Mouse (Mus musculus) CH12.LX (cell line): ENCODE results near the gene Ddx28.
A peak's percentile ranks its signal among the peaks of the same experiment; 100 is the strongest.
"Not testable (repeated sequence)": the region's sequence is repeated elsewhere in the genome, so short reads cannot be mapped to it uniquely, and the experiment has no call there.

Experiments used
- CTCF ChIP-seq, 2 experiments: IDR thresholded peaks in 1 of 2; conservative IDR thresholded peaks in 1 of 2; 2 replicates each; pipeline ENCODE4 v1.5.1; 2011 to 2012; ENCODE audit warnings: low read depth in 2 of 2, low read length in 2 of 2, improper control_type of control experiment in 1 of 2, inconsistent platforms in 1 of 2, mild to moderate bottlenecking in 1 of 2, moderate library complexity in 1 of 2
- EP300 ChIP-seq: IDR thresholded peaks from 2 replicates; pipeline ENCODE4 v1.6.1; 2011; ENCODE audit warnings: low read length, improper control_type of control experiment
- GABPA ChIP-seq: IDR thresholded peaks from 2 replicates; pipeline ENCODE4 v1.6.1; 2012; ENCODE audit warnings: low read depth, low read length, improper control_type of control experiment, inconsistent platforms; ENCODE audit not compliant: insufficient replicate concordance
- RAD21 ChIP-seq: IDR thresholded peaks from 2 replicates; pipeline ENCODE4 v1.6.1; 2011; ENCODE audit warnings: low read depth, mild to moderate bottlenecking, low read length, improper control_type of control experiment, moderate library complexity

GRCm38 (mm10) chr8:106007891-106008290 is 3.8 kb downstream of the Ddx28 start:
- TF ChIP-seq CTCF (conservative IDR thresholded peaks at IDR 0.05 in 1 of 2, IDR thresholded peaks at IDR 0.05 in 1 of 2; ENCODE audit: low read depth in 2 of 2, low read length in 2 of 2): peak in 1 of 2 experiments; percentile 17; a peak in 1 of 4 replicates
- TF ChIP-seq GABPA, RAD21, EP300: not testable (repeated sequence)
